Mouse (Mus musculus) MEL (cell line): ENCODE data around the gene Pla2g4c.

Experiments
- CTCF ChIP-seq, 3 experiments: IDR thresholded peaks in 2 of 3; conservative IDR thresholded peaks in 1 of 3; 2 replicates each; pipeline ENCODE4 v1.5.1; 2011 to 2012; ENCODE audit warnings: low read length in 3 of 3, low read depth in 2 of 3, mild to moderate bottlenecking in 2 of 3, improper control_type of control experiment in 1 of 3, inconsistent platforms in 1 of 3, mixed read lengths in 1 of 3, moderate library complexity in 1 of 3; ENCODE audit not compliant: control insufficient read depth in 1 of 3, insufficient read depth in 1 of 3, poor library complexity in 1 of 3, severe bottlenecking in 1 of 3
- EP300 ChIP-seq, 2 experiments: IDR thresholded peaks; 2 replicates each; pipeline ENCODE4 v1.6.1; 2011; ENCODE audit warnings: improper control_type of control experiment in 2 of 2, low read length in 2 of 2, low read depth in 1 of 2, mild to moderate bottlenecking in 1 of 2
- GATA1 ChIP-seq: IDR thresholded peaks from 2 replicates; pipeline ENCODE4 v1.6.1; 2011; ENCODE audit warnings: low read depth, low read length, improper control_type of control experiment
- POLR2A ChIP-seq, 2 experiments: IDR thresholded peaks; 2 replicates each; pipeline ENCODE4 v1.6.1; 2011 to 2012; ENCODE audit warnings: low read length in 2 of 2, mild to moderate bottlenecking in 2 of 2, control low read depth in 1 of 2, improper control_type of control experiment in 1 of 2, low read depth in 1 of 2, moderate library complexity in 1 of 2; ENCODE audit not compliant: control insufficient read depth in 1 of 2, insufficient read depth in 1 of 2, poor library complexity in 1 of 2
- RAD21 ChIP-seq: IDR thresholded peaks from 2 replicates; pipeline ENCODE4 v1.6.1; 2011; ENCODE audit warnings: mild to moderate bottlenecking, low read depth, low read length, improper control_type of control experiment
- TCF12 ChIP-seq: IDR thresholded peaks from 2 replicates; pipeline ENCODE4 v1.6.1; 2014; ENCODE audit warnings: low read depth, mild to moderate bottlenecking, inconsistent platforms, low read length, improper control_type of control experiment, moderate library complexity
- UBTF ChIP-seq: IDR thresholded peaks from 2 replicates; pipeline ENCODE4 v1.6.1; 2012; ENCODE audit warnings: low read depth, mild to moderate bottlenecking, inconsistent platforms, low read length, improper control_type of control experiment, moderate library complexity, borderline replicate concordance; ENCODE audit not compliant: insufficient read depth
- USF1 ChIP-seq: IDR thresholded peaks from 2 replicates; pipeline ENCODE4 v1.6.1; 2014; ENCODE audit warnings: low read depth, mild to moderate bottlenecking, inconsistent platforms, low read length, improper control_type of control experiment, moderate library complexity

- TF ChIP-seq CTCF (IDR thresholded peaks at IDR 0.05 in 2 of 3, conservative IDR thresholded peaks at IDR 0.05 in 1 of 3; ENCODE audit: control insufficient read depth in 1 of 3, insufficient read depth in 1 of 3, low read depth in 2 of 3, low read length in 3 of 3, poor library complexity in 1 of 3, severe bottlenecking in 1 of 3), result no peak
- no peak for TF ChIP-seq GATA1
- TF ChIP-seq POLR2A (IDR thresholded peaks at IDR 0.05; ENCODE audit: control insufficient read depth in 1 of 2, insufficient read depth in 1 of 2, low read depth in 1 of 2, low read length in 2 of 2, poor library complexity in 1 of 2), result no peak
- no peak for TF ChIP-seq UBTF
- no peak for TF ChIP-seq USF1
- TF ChIP-seq RAD21, result no peak
- TF ChIP-seq TCF12, result no peak
- no peak for TF ChIP-seq EP300 (IDR thresholded peaks at IDR 0.05; ENCODE audit: low read depth in 1 of 2, low read length in 2 of 2)
Measured at GRCm38 (mm10) chr7:13380588-13380987, 56.1 kb downstream of the Pla2g4c start.
